Mouse (Mus musculus) testis, adult 2 months (tissue): Measurements from ENCODE around the gene Dpp4. TPM values are rescaled to one million over a fixed set of nuclear protein-coding genes. Genes with fewer than 3 reads are reported as not detected.

Source experiments
- H3K27ac ChIP-seq: fragments of 200-500 bp; 2 replicates; pipeline ENCODE4 v1.5.1; 2012; ENCODE audit warnings: low read depth, low read length; ENCODE audit not compliant: control insufficient read depth, insufficient read depth
- H3K27me3 ChIP-seq: fragments of 200-500 bp; 2 replicates; pipeline ENCODE4 v1.6.1; 2012; ENCODE audit warnings: mild to moderate bottlenecking, low read length, moderate library complexity; ENCODE audit not compliant: control insufficient read depth, insufficient read depth
- H3K36me3 ChIP-seq: fragments of 200-500 bp; 2 replicates; pipeline ENCODE4 v1.6.1; 2012; ENCODE audit warnings: mild to moderate bottlenecking, low read length; ENCODE audit not compliant: control insufficient read depth, insufficient read depth
- H3K4me1 ChIP-seq: fragments of 200-500 bp; 2 replicates; pipeline ENCODE4 v1.6.1; 2012; ENCODE audit warnings: low read length; ENCODE audit not compliant: control insufficient read depth, insufficient read depth
- H3K4me3 ChIP-seq: fragments of 200-500 bp; 2 replicates; pipeline ENCODE4 v1.5.1; 2012; ENCODE audit warnings: low read depth, mild to moderate bottlenecking, low read length, moderate library complexity, mixed read lengths; ENCODE audit not compliant: control insufficient read depth
- CTCF ChIP-seq: fragments of 200-500 bp; IDR thresholded peaks from 2 replicates; pipeline ENCODE4 v1.5.1; 2012; ENCODE audit warnings: low read depth, mild to moderate bottlenecking, inconsistent platforms, low read length, moderate library complexity; ENCODE audit not compliant: control insufficient read depth, insufficient read depth, insufficient replicate concordance
- POLR2A ChIP-seq: fragments of 200-500 bp; IDR thresholded peaks from 2 replicates; pipeline ENCODE4 v1.6.1; 2012; ENCODE audit warnings: low read depth, mild to moderate bottlenecking, inconsistent platforms, low read length, moderate library complexity; ENCODE audit not compliant: control insufficient read depth
- polyA plus RNA-seq: library from polyadenylated mRNA; depleted of rRNA; stranded (reverse); fragments of >200 nt; gene quantifications from 2 replicates; pipeline ENCODE4 v1.2.3, GENCODE M21; 2012

The Dpp4 gene
- polyA plus RNA-seq, 1 experiment: 0.25 TPM

DNA sequence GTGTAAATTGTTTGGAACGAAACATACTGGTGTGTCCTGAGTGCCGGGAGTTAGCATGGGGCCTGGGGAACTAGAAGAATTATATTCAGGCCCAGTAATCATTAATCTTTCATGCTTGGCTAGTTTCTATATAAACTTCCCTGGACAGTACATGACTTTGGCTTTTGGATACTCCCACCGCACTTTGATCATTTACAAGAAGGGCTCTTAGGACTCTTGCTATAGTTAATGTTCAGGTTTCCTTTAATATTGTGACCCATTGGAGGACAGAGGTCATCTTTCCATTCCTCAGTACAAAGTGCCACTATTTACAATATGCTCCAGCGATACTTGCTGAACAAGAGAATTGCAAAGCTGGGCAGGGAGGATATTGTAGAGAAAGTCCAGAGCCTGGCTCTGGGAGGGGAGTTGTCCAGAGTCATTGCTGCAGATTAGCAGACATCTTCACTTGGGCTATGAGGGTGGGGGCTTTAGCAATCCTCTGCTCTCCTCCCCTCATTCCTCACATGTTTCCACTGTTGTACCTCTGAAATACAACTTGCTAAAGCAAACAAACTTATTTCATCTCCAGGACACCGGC lies 8.4 kb downstream of the Dpp4 start:
- Histone ChIP-seq H3K4me1 (no peaks in the 10 kb centered on the region), H3K27me3 (no peaks in the 10 kb centered on the region), H3K36me3 (no peaks in the 10 kb centered on the region), H3K4me3 (no peak overlapping the region), H3K27ac (no peak overlapping the region)
- TF ChIP-seq CTCF: no peak
- no peak for TF ChIP-seq POLR2A

DNA sequence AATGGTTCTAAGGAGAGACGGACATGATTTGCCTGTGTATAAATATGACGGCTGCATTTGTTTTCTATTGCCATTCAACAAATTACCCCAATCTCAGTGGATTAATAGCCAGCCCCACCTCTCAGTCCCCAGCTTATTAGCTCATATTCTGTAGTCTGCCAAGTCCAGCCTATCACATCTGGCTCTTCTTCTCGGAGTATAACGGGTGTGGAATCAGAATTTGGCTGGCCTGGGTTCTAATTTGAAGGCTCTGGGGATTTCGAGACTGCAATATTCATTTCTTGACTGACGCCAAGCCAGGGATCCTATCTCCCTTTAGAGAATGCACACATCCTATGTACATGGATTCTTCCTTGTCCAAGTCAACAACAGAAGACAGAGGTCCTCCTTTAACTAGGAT lies 11.0 kb downstream of the Dpp4 start:
- TF ChIP-seq POLR2A (no peak), CTCF (no peak)
- H3K27ac ChIP-seq: no peak overlapping the region
- no peak overlapping the region for H3K4me3 ChIP-seq
- H3K27me3 ChIP-seq: no peaks in the 10 kb centered on the region
- H3K4me1 ChIP-seq: no peaks in the 10 kb centered on the region
- H3K36me3 ChIP-seq: no peaks in the 10 kb centered on the region

DNA sequence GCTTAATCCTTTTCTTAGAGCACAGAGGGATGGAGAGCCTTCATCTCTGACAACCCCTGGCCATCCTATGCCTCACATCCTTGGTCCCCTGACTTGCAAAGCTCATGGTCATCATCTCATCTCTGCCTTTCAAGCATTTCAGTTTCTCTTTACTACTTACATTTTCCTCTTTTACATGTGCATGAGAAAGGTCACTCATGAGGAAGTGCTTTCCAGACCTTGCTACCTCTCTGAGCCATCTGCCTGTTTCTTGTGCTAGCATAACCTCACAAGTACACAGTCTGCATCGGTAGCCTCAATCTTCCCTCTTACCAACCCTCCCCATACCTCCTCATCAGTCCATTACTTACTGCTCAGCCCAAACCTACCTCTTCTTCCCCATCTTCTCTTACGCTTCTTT lies 12.2 kb downstream of the Dpp4 start:
- Histone ChIP-seq H3K36me3 (no peaks in the 10 kb centered on the region), H3K27me3 (no peaks in the 10 kb centered on the region), H3K4me1 (no peaks in the 10 kb centered on the region), H3K27ac (no peak overlapping the region), H3K4me3 (no peak overlapping the region)
- TF ChIP-seq CTCF (no peak), POLR2A (no peak)

DNA sequence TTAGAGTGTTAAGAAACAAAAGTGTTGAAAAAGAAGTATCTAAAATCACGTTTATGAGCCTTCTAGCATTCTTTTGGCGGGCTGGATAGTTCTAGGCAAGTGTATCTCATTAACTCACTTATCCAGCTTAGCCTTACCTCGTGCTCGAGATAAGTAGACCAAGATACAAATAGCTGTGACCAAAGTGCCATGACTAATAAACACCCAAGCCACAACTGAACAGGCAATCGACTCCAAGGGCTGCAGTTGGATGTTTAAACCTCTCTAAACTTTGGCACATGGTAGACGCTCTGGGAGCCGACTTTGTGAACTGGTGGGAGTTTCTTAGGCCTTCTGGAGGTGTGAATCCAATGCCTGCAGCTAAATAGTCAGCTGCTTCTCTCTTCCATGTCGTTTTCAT lies 12.7 kb downstream of the Dpp4 start:
- Histone ChIP-seq H3K4me1 (no peaks in the 10 kb centered on the region), H3K36me3 (no peaks in the 10 kb centered on the region), H3K27ac (no peak overlapping the region), H3K27me3 (no peaks in the 10 kb centered on the region), H3K4me3 (no peak overlapping the region)
- no peak for TF ChIP-seq CTCF

DNA sequence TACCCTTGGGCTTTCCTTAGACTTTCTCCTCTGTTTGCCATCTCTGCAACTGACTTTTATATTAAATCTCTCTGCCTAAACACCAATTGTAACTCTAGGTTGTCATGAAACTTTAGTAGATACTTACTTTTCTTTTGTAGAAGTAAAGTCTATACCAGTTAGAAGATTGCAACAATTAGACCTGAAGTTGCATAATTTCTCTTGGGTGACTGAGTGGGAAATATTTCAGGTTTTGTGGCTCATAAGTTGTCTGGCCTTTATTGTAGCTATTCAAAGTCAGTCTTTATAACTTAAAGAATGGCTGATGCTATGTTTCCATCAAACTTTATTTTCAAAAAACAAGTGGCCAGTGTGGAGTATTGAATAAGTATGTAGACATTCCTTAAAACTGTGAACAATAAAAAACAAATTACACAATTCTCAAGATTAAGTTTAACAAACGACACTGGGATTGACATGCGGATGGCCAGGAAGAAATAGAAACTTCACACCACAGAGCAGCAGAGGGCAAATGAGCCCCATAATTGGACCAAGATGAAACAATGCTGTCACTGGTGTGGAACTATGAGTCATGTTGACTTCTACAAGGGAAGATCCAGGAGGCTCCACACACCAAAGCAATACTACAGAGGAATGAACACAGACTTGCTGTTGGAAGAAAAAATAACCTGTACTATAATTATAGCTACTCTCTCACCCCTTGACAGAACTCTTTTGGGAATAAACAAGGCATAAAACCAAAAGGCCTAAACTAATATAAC lies 13.7 kb downstream of the Dpp4 start:
- Histone ChIP-seq H3K27ac (no peak overlapping the region), H3K27me3 (no peaks in the 10 kb centered on the region), H3K36me3 (no peaks in the 10 kb centered on the region), H3K4me3 (no peak overlapping the region), H3K4me1 (no peaks in the 10 kb centered on the region)
- TF ChIP-seq CTCF (no peak), POLR2A (no peak)

DNA sequence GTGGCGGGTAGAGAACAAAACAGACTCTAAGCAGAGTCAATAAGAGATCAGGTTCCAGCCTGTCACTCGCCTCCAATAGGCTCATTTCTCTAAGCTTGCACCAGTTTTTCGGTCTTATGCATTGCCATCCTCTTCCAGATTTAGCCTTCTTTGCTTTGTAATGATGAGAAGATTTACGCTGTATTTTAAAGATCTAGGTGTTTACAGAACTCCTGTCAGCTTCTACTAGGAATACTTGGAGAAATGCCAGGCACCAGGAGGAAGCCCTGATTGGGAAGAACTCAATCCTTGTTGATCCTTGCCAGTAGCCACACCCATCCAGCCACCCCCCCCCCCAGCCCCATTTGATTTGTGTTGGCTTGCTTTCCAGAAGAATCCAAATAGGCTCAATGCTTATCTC lies 14.4 kb downstream of the Dpp4 start:
- H3K4me1 ChIP-seq: no peaks in the 10 kb centered on the region; the same call in 1 of the 2 replicates
- no peak overlapping the region for H3K4me3 ChIP-seq
- no peaks in the 10 kb centered on the region for H3K36me3 ChIP-seq
- no peaks in the 10 kb centered on the region for H3K27me3 ChIP-seq
- no peak overlapping the region for H3K27ac ChIP-seq
- TF ChIP-seq POLR2A (no peak), CTCF (no peak)

DNA sequence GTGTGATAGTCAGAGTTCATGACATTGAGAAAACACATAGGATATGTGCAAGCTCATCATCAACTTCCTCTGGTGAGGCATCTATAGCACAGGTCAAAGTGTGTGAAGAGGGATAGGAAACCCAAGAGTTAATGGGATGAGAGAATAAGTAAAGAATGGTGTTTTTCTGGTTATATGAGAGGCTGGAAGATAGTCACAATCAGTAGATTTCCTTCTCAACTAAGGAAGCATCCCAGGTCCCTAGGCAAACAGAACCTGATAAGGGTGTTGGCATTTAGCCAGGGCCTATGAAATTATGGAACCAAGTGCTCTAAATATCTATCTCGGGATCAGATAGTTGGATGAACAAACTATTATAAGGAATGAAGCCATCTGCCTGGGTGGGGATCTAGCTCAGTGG lies 15.2 kb downstream of the Dpp4 start:
- H3K4me1 ChIP-seq: peaks cover 6% of the 10 kb centered on the region; the same call in 1 of the 2 replicates
- H3K27me3 ChIP-seq: no peaks in the 10 kb centered on the region
- no peak overlapping the region for H3K27ac ChIP-seq
- no peak for TF ChIP-seq POLR2A
- no peak overlapping the region for H3K4me3 ChIP-seq
- no peaks in the 10 kb centered on the region for H3K36me3 ChIP-seq
